Mouse (Mus musculus): ENCODE results near the gene Upp2. TPM values are rescaled to one million over a fixed set of nuclear protein-coding genes. Genes with fewer than 3 reads are reported as not detected.

Gene Upp2
- total RNA-seq, 1 experiment from 2014 or later = 17.9 TPM

DNA sequence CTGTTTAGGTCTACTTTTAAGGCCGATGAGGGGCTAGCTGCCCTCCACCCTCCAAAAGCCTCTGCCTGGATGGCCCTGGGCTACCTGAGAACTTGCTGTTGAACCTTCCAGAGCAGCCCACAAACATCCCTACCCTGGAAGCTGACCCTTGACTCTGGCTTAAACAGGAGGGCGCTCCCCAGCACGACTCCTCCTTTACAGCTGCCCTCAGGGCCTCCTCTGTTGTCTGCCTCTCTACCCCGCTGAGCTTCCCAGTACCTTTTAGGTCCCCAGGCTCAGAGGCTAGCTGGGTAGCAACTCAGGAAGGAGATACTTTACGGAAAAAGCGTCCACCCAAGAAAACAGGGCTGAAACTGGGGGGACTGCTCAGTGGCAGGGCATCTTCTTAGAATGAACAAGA, 15.2 kb upstream of the Upp2 start:
- no peak for DNase-seq

DNA sequence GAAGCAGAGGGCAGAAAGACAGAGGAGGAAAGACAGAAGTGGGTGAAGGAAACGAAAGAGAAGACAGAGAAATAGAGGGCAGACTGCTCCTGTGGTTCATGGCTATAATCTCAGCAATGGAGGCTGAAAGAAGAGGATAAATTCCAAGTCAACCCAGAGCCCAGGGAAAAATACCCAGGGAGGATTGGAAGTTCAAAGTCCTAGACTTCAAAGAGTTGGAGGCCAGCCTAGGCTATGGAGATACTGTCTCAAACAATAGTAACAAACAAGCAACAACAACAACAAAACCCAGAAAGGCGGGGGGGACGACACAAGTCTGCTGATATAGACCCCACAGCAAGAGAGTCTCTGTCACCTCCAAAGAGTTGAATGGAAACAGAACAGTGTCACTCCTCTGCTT, 14.8 kb upstream of the Upp2 start:
- DNase-seq = no peak

DNA sequence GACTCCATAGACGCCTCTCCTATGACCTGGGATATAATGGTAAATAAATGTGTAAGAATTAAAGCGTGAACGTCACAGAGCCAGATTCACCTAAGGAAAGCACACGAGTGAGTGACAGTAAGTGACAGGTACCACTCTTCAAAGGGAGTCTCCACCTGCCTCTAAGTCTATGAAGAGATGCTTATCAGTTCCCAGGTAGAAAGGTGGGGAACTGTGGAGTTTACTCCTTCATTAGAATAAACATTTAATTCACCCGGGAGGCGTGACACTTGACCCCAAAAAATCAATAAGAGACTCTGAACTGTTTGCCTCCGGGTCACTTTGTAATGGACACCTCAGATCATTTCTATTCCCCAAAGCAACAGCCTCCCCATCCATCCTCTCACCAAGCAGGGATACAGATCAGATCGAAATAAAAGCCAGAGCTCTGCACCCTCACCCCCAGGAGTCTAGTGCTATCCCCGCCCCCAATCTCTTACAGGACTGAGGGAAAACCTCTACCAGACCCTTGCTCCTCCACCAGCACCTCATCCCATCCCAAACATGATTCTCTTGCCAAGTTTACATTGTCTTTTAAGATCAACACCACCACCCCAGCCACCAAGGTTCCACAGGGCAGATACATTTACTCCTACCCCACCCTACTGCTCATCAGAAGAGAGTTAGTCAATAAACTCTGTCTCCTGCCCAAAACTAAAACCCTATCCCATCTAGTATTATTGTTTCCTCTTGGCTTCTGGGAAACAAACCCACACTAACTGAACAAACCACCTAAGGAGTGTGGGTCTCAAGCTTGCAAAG, 9.9 kb upstream of the Upp2 start:
- no peak for DNase-seq

DNA sequence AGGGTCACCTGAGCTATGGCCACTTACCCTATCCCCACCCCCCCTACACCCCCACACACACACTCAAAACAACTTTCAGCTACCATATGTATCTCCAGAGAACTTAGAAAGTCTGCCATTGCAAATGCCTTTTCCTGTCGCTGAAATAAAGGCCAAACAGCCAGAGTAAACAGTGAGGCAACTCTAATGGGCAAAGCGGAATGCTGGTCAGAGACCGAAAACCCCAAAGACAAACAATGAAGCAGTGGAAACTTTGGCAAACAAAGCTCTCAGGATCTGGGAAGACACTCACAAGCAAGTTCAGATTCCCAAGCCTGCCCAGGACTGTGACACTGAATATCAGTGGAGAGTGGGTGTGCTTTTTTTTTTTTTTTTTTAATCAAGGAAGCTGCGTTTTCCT, 5.0 kb upstream of the Upp2 start:
- no peak for DNase-seq

DNA sequence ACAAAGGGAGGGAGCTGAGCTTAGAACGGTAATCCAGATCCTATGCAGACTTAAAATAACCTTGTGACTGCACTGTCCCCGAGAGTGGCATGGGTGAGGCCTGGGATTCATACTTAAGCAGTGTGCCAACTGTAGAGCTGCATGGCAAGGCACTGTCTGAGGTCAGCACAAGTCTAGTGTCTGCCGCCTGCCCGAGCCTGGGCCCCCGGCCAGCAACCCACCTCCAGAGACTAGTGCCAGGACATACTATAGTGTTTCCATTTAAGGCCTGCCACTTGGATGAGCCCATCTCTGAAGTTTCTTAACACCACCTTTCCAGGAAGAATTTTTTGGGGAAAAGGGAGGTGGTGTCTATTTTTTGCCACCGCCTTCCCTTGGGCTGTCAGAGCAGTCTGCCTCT, 1.8 kb upstream of the Upp2 start:
- peak; percentile 60 for DNase-seq

DNA sequence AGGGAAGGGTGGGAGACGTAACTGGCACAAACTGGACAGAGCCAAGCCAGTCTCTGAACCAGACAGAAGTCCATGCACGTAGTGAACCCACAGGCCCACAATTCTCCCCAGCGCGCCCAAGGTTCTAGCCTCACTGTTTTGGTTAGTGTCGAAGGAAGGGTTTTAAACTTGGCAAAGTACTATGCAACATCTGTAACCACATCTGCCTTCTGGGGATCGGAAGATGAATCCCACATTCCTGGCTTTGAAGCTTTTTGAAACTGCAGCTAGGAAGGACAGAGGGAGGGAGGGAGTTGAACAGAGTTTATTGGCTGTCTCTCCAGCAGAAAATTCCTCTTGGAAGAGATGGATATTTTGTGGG, 1.1 kb upstream of the Upp2 start:
- DNase-seq = no peak

DNA sequence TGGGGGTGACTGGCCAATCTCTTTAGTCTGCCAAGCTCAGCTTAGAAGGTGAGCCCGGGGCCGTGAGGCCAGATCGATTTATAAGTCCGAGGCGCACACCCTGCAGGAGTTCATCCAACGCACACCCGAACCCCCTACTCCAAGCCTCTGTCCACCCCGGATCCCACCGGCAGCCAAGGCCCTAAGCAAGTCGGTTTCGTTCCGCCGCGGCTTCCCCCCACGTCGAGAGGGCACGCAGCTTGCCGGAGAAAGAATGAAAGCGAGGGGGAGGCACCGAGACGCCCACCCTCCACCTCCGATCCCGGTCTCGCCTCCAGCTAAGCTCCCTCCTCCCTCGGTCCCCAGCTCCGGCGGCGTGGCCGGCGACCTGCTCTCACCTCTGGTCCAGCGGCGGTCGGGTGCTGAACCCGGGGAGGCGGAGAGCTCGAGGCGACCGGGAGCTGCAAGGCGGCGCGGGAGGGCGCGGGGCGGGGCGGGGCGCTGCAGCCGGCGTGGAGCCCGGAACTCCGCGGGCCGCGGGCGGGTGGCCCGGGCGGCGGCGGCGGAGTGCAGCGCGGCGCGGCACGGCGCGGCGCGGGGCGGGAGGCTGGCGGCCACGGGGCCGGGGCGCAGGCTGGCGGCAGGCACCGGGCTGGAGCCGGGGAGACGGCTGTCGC, 560 bp upstream of the Upp2 start:
- peak; percentile 78 for DNase-seq

DNA sequence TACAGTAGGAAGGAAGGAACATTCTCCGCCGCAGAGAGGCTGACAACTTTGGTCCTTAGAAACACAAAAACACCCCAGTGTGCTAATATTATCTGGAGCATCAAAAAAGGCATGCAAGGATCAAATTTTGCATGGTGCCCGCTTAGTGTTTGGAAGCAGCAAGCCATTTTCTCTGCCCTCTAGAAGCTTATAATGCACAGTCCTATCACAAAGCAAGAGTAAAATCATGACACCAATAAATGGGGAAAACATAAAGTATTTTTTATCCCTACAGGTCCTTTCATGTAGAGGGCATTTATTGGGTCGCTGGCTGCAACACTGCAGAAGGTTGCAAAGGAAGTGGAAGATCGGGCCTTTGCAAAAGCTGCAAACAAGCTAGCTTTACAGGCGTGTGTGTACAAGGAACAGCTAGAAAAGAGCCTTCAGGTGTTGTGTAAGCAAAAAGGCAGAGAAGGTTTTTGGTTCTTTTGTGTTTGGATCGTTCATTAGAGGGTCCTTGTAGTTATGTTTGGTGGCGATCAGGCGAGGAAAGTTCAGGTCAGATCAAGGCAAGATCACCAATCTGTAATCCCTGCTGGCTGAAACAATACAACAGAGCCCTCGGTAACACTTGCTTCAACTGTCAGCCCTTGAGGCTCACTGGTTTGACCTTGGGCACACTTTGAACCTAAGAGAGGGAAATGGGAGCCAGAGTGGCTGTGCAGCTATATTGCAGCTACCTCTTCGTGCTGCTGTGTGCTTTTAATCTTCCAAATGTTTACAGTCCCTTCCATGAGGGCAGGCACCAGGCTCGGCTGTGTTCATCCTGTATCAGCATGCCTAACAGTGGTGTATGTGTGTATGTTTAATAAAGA, 995 bp downstream of the Upp2 start:
- DNase-seq = no peak

DNA sequence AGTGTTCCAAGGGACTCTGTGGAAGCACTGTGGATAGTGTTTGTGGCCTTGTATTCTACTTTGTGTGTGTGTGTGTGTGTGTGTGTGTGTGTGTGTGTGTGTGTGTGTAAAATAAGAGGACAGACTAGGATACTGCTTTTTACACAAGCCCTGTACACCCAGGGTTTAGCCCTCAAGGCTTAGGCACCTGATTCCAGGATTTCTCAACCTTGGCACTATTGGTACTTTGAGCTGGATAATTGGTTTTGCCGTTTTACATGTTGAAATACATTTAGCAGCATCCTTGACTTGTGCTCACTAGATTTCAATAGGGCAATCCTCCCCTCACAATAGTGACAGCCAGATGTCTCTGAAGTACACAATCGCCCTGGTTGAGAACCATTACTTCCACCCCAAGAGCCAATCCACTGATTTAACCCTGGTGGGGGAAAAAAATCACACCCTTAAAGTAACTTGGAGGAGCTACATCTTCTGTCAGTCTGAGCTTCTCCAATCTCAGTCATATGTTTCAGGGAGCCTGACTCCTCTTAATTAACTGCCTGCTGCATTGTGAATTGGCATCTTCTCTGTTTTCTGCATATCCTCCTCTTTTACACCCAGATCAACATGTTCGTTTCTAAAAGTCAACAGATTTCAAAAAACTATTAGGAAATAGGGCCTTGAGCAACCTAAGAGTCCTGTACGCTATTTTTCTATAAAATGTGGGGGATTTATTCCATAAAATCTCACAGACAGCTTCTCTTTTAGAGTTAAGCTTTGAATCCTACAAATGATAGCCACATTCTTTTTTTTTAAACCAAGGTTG, 1.9 kb downstream of the Upp2 start:
- no peak for DNase-seq

DNA sequence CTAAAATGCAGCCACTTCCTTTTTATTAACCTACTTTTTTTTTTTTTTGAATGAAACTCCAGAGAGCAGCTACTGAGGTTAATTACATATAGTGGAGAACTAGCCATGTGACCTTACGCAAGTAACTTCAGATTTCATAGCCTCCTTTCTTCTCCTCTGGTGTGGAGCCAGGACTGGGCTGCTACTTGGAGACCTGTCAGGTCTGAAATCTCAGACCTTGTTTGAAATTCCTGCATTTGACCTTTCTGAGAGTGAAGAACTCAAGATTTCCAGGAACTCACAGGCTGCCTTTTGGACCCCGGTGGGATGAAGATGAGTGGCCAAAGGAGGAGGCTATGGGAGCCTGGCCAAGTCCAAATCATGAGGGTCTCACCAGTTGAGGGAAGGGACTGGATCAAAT, 7.1 kb downstream of the Upp2 start:
- DNase-seq = no peak

DNA sequence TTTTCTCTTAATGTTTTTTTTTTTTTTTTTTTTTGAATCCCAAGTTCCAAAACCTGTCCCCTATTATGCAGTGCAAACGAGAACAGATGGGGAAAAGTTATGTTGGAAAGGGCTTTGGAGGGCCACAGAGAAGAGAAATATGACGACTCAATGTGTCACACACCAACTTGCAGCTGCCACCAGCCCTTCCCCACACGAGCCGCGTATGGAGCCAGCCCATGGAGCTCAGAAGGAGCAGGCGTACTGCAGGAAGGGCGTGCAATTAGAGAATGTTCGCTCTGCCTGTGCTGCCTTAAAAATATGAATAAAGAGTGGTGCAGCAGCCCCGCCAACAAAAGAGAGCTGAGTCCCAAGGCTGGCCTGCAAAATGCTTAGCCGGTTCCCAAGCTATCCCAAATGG, 19.2 kb downstream of the Upp2 start:
- DNase-seq = no peak

DNA sequence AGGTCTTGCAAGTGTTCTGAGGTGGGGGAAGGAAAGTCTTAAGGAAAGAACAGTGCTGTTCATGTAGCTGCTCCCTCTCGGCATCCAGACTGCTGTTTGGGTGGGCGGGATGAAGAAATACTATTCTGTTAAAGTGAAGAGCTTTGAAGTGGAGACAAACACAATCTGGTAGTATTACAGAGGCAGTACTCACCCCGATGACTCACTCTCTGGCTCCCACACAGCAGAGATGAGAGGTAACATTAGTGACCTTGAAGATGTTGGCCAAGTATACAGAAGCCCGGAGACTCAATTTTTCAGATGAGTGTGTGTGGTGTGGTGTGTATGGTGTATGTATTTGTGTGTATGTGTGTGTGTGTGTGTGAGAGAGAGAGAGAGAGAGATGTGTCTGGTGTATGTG, 22.5 kb downstream of the Upp2 start:
- peak; percentile 38 for DNase-seq

DNA sequence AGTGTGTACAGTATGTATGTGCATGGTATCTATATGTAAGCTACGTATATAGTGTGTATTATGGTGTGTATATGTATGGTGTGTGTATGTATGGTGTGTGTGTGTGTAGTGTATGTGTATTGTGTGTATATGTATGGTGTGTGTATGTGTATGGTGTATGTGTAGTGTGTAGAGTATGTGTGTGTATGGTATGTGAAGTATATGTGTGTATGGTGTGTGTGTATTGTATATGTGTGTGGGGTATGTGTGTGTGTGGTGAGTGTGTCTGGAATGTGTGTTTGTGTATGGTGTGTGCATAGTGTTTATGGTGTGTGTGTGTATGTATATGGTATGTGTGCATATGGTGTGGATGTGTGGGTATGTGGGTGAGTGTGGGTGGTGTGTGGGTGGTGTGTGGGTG, 23.0 kb downstream of the Upp2 start:
- DNase-seq = no peak

DNA sequence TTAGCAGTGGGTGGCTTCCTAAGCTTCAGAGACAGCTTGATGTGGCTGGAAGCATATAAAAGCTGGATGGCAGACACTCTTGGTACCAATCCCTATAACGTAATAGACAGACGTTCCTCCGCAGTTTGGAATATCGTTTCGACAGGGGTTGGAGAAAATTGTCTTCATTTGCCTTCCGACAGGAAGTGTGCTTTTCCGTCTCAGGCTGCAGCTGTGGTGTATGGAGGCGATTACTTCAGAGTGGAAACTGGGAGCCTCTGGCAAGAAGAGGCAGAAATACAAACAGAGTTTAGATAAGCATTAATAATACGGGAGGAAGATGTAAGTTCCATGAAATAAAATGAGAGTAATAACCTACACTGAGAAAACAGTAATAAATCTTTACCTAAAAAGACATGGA, 28.3 kb downstream of the Upp2 start:
- DNase-seq = no peak

DNA sequence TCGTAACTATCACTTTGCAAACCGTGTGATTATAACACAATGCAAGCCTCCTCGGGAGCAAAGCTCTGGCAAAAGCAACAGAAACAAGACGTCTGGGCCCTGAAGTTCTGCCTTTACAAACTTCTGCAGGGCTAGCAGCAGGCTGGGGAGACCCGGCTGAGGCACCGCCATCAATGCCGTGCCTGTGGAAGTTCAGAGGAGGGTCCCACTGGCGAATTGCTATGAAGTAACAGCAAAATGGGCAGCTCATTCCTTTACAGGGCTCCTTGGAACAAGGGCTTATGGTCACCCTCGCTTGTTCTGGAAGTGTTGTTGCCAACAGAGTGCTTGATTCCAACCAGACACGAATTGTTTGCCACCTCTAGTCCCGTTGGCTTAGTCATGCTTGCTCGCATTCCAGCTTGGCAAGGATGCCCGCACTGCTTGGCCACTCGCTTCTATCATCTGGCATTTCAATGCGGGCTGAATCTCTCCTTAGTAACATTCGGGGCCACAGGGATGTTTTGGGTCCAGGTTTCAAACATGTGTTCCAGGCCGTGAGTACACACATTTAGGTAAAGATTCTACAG, 29.8 kb downstream of the Upp2 start:
- DNase-seq = peak; percentile 24

DNA sequence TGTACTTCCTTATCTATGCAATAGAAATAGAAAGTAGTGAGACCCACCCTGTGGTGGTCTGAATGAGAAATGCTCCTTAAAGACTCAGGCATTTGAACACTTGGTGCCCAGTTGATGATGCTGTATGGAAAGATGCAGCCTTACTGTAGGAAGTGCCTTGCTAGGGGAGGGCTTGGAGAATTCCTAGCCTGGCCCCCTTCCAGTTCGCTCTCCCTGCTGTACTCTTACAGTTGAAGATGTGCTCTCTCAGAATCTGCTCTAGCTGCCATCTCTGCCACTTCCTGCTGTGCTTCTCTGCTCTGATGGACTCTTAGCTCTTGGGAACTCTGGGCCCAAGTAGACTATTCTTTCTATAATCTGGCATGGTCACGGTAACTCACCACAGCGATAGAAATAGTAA, 30.5 kb downstream of the Upp2 start:
- DNase-seq = no peak

DNA sequence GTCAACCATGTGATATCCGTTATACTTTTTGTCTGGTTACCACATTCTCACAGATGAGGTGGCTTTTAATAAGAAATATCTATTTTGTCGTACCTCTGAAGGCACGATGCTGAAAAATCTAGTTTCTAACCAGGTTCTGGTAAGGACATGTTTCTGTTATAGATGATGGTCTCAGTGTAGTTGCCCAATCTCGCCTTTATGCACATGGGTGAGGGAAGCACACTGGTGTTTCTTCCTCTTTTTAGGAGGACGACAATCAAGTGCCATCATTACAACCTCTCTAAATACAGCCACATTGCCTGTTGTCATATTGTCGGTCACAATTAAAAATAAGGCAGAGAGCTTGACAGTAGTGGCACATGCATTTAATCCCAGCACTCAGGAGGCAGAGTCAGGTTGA, 32.5 kb downstream of the Upp2 start:
- DNase-seq = no peak

DNA sequence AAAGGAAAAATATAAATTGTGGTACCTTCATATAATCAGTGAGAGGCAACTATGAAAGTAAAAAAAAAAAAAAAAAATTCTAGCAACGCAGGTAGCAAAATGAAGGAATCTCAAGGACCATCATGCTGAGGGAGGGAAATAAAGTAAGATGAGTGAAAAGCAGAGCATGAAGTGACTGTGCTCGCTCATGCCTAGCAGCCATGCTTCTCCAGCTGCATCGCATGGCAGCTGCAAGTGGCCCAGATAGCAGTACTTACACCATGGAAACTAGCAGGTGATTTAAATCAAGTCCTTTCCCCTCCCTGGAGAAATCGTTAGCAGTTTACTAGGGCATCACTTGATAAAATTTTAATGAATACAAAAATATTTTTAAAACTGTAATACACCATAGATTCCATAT, 34.3 kb downstream of the Upp2 start:
- no peak for DNase-seq

DNA sequence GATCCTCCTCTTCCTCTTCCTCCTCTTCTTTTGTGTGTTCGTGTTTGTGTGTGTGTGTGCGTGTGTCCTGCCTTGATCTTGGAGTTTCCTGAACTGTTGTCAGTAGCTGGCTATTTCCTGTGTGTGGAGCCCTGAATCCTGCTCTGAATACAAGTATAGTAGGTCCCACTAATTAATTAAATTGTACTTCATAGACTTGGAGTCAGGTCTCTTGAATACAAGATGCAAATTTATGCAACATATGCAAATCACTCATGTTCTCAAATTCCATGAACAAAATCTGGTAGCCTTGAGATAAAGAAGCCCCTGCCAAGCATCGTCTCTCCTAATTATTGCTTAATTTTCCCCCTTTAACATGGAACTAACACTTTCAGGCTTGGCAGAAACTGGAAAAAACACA, 36.3 kb downstream of the Upp2 start:
- DNase-seq = no peak

DNA sequence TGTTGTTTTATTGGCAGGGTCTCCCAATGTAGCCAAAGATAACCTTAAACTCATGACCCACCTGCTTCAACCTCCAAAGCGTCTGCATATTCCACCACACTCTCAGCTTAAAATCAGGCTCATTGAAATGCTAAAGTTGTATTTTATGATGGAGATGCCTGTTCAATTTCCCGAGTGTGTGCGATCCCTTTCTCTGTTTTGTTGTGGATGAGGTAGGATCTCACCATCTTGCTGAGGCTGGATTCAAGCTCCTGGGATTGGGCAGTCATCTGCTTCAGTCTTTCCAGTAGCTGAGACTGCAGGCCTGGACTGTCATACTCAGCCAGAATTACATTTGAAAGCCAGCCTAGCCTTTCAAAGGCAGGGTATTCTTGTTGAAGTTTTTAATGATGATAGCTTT, 37.7 kb downstream of the Upp2 start:
- no peak for DNase-seq

DNA sequence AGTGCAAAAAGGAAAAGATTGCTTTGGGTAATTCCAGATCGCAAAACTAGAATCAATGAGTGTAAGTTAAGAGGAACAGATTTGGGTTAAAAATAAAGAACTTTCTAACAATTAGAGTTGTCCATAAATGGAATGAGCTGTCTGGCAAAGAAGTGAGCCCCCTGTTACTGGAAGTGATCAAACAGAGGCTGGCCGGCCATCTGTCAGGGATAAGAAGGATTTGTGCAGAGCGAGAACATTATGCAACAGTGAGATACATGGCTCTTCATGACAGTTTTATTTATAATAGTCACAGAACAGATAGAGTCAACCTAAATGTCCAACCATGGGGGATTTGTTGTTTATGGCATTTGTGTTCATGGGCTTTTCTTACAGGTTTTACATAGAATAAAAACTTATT, 46.6 kb downstream of the Upp2 start:
- no peak for DNase-seq

DNA sequence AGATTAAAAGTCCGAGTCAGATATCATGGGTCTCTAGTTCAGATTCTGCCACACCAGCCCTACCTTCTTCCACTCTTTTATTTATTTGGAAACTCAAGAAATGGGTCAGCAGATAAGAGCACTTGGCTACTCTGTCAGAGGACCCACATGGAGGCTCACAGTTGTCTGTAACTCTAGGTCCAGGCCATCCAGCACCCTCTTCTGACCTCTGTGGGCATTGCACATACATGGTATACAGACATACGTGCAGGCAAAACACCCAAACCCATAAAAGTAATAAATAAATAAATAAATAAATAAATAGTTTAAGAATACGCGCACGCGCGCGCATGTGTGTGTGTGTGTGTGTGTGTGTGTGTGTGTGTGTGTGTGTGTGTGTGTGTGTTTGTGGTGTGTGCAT, 47.8 kb downstream of the Upp2 start:
- no peak for DNase-seq

Measured in adrenal gland, postnatal 25 days (tissue).